Mouse (Mus musculus): ENCODE measurements around the gene Ilf3. TPM values are rescaled to one million over a fixed set of nuclear protein-coding genes. Genes with fewer than 3 reads are reported as not detected.
A peak's percentile ranks its signal among the peaks of the same experiment; 100 is the strongest.

Ilf3 gene
- polyA plus RNA-seq, 1 experiment = not detected

DNA sequence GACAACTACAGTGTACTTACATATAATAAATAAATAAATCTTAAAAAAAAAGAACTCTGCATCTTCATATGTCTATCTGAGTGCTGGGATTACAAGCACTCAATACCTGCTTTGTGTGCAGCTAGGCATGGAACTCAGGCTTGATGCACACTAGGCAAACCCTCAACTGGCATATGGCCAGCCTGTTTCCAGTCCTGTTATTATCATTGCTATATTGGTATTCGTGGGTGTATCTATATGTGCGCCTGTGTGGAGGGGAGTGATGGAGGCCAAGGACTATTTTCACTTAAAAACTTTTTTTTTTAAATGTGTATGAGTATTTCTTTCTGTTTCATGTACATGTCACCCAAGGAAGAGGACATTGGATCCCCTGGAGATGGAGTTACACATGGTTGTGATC, 66.7 kb downstream of the Ilf3 start:
- Histone ChIP-seq H3K27ac (ENCODE audit: insufficient read depth, low read depth, low read length) (no peak overlapping the region), H3K4me3 (ENCODE audit: insufficient read depth, low read depth, low read length) (no peak overlapping the region), H3K4me1 (ENCODE audit: control insufficient read depth, insufficient read depth, low read length) (peaks cover 63% of the 10 kb centered on the region)
- 26% methylated on average over 2 of the region's 2 CpGs for WGBS
- TF ChIP-seq CTCF (IDR thresholded peaks at IDR 0.05; ENCODE audit: insufficient read depth, low read depth, low read length) (no peak), POLR2A (IDR thresholded peaks at IDR 0.05; ENCODE audit: insufficient read depth, low read depth, low read length) (no peak)

GRCm38 (mm10) chr9:21435777-21436635, 68.3 kb downstream of the Ilf3 start:
- Histone ChIP-seq H3K4me3 (ENCODE audit: insufficient read depth, low read depth, low read length) (no peak overlapping the region), H3K4me1 (ENCODE audit: control insufficient read depth, insufficient read depth, low read length) (peaks cover 61% of the 10 kb centered on the region), H3K27ac (ENCODE audit: insufficient read depth, low read depth, low read length) (peak overlapping the region; percentile 49)
- TF ChIP-seq CTCF (IDR thresholded peaks at IDR 0.05; ENCODE audit: insufficient read depth, low read depth, low read length) (no peak), POLR2A (IDR thresholded peaks at IDR 0.05; ENCODE audit: insufficient read depth, low read depth, low read length) (no peak)
- 79% methylated on average over 7 of the region's 7 CpGs for WGBS

- H3K27ac ChIP-seq (ENCODE audit: insufficient read depth, low read depth, low read length) = peak overlapping the region; percentile 77
- TF ChIP-seq CTCF (IDR thresholded peaks at IDR 0.05; ENCODE audit: insufficient read depth, low read depth, low read length) (no peak), POLR2A (IDR thresholded peaks at IDR 0.05; ENCODE audit: insufficient read depth, low read depth, low read length) (no peak)
- H3K4me1 ChIP-seq (ENCODE audit: control insufficient read depth, insufficient read depth, low read length) = peaks cover 61% of the 10 kb centered on the region
- 63% methylated on average over 6 of the region's 6 CpGs for WGBS
- no peak overlapping the region for H3K4me3 ChIP-seq (ENCODE audit: insufficient read depth, low read depth, low read length)
Observed at GRCm38 (mm10) chr9:21437577-21437976, 69.9 kb downstream of the Ilf3 start.

GRCm38 (mm10) chr9:21438219-21438618, 70.5 kb downstream of the Ilf3 start:
- peak overlapping the region; percentile 77 for H3K27ac ChIP-seq (ENCODE audit: insufficient read depth, low read depth, low read length)
- no peak overlapping the region for H3K4me3 ChIP-seq (ENCODE audit: insufficient read depth, low read depth, low read length)
- TF ChIP-seq CTCF (IDR thresholded peaks at IDR 0.05; ENCODE audit: insufficient read depth, low read depth, low read length) (no peak), POLR2A (IDR thresholded peaks at IDR 0.05; ENCODE audit: insufficient read depth, low read depth, low read length) (no peak)

GRCm38 (mm10) chr9:21439456-21439855, 71.8 kb downstream of the Ilf3 start:
- TF ChIP-seq CTCF (IDR thresholded peaks at IDR 0.05; ENCODE audit: insufficient read depth, low read depth, low read length) = no peak
- 29% methylated on average over 3 of the region's 3 CpGs for WGBS
- H3K4me1 ChIP-seq (ENCODE audit: control insufficient read depth, insufficient read depth, low read length) = peaks cover 49% of the 10 kb centered on the region
- peak overlapping the region; percentile 65 for H3K27ac ChIP-seq (ENCODE audit: insufficient read depth, low read depth, low read length)
- no peak overlapping the region for H3K4me3 ChIP-seq (ENCODE audit: insufficient read depth, low read depth, low read length)

More at GRCm38 (mm10) chr9:21438219-21438618, 70.5 kb downstream of the Ilf3 start:
- WGBS = 11% methylated on average over 3 of the region's 3 CpGs
- H3K4me1 ChIP-seq (ENCODE audit: control insufficient read depth, insufficient read depth, low read length) = peaks cover 59% of the 10 kb centered on the region

DNA sequence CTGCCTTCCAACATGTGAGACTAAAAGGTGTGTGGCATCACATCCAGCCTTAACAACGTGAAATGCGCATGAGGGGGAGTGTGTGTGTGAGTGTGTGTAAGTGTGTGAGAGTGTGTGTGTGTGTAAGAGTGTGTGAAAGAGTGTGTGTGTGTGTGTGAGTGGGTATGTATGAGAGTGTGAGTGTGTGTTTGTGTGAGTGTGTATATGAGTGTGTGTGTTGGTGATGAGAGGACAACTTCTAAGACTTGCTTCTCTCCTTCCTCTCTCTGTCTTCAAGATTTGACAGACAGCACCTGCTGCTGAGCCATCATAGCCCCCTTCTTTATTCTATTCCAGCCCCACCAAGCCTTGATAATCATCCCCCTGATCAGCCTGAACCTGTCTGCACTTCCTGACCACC, 72.2 kb downstream of the Ilf3 start:
- H3K27ac ChIP-seq (ENCODE audit: insufficient read depth, low read depth, low read length) = no peak overlapping the region
- no peak overlapping the region for H3K4me3 ChIP-seq (ENCODE audit: insufficient read depth, low read depth, low read length)
- H3K4me1 ChIP-seq (ENCODE audit: control insufficient read depth, insufficient read depth, low read length) = peaks cover 49% of the 10 kb centered on the region
- TF ChIP-seq CTCF (IDR thresholded peaks at IDR 0.05; ENCODE audit: insufficient read depth, low read depth, low read length) (no peak), POLR2A (IDR thresholded peaks at IDR 0.05; ENCODE audit: insufficient read depth, low read depth, low read length) (no peak)
- WGBS = 67% methylated on average over 2 of the region's 2 CpGs

GRCm38 (mm10) chr9:21440387-21440786, 72.7 kb downstream of the Ilf3 start:
- H3K4me1 ChIP-seq (ENCODE audit: control insufficient read depth, insufficient read depth, low read length) = peaks cover 47% of the 10 kb centered on the region
- H3K27ac ChIP-seq (ENCODE audit: insufficient read depth, low read depth, low read length) = 0 out of 2 replicates have a peak overlapping the region, but pooled peaks have one; percentile 32
- H3K4me3 ChIP-seq (ENCODE audit: insufficient read depth, low read depth, low read length) = no peak overlapping the region
- TF ChIP-seq POLR2A (IDR thresholded peaks at IDR 0.05; ENCODE audit: insufficient read depth, low read depth, low read length) = no peak
- TF ChIP-seq CTCF (IDR thresholded peaks at IDR 0.05; ENCODE audit: insufficient read depth, low read depth, low read length) = no peak

DNA sequence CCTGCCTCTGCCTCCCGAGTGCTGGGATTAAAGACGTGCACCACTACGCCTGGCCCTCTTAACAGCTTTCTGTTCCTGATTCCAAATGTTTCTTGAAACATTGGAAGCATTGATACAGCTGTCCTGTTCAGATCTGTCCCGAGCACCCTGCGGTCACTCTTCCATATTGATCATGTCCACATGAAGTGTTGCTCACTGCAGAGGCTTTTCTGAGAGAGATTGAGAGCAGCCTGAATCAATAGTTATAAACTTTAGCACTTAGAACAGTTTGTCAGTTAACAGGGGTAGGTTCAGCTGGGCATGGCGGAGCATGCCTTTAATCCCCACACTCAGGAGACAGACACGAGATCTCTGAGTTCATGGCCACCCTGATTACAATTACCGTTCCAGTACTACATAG, 76.2 kb downstream of the Ilf3 start:
- TF ChIP-seq CTCF (IDR thresholded peaks at IDR 0.05; ENCODE audit: insufficient read depth, low read depth, low read length) (no peak), POLR2A (IDR thresholded peaks at IDR 0.05; ENCODE audit: insufficient read depth, low read depth, low read length) (no peak)
- Histone ChIP-seq H3K27ac (ENCODE audit: insufficient read depth, low read depth, low read length) (no peak overlapping the region), H3K4me1 (ENCODE audit: control insufficient read depth, insufficient read depth, low read length) (peaks cover 34% of the 10 kb centered on the region), H3K4me3 (ENCODE audit: insufficient read depth, low read depth, low read length) (no peak overlapping the region)
- 94% methylated on average over 8 of the region's 8 CpGs for WGBS

DNA sequence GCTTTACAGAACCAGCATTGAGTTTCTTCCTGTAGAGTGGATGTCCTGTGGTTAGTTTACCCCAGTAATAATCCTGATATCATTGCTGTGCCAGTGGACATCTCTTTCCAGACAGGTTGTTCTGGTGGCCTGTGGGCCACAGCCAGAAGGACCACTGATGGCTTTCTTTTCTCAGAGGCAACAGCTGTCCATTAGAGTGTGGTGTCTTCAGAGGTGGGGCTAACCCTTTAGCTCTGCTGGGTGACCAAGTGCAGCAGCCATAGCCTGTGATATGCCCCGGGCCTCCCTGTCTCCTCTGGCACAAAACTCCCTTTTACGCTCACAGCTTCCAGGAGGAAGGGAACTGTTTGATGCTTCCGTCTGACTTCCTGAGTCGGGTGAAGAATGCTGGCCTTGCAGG, 76.9 kb downstream of the Ilf3 start:
- no peak overlapping the region for H3K4me3 ChIP-seq (ENCODE audit: insufficient read depth, low read depth, low read length)
- 86% methylated on average over 4 of the region's 4 CpGs for WGBS
- no peak for TF ChIP-seq POLR2A (IDR thresholded peaks at IDR 0.05; ENCODE audit: insufficient read depth, low read depth, low read length)
- TF ChIP-seq CTCF (IDR thresholded peaks at IDR 0.05; ENCODE audit: insufficient read depth, low read depth, low read length) = no peak
- H3K4me1 ChIP-seq (ENCODE audit: control insufficient read depth, insufficient read depth, low read length) = peaks cover 33% of the 10 kb centered on the region
- H3K27ac ChIP-seq (ENCODE audit: insufficient read depth, low read depth, low read length) = no peak overlapping the region

All from olfactory bulb, adult 2 months (tissue).